Mouse (Mus musculus) testis, postnatal 14 days (tissue): ENCODE data around the gene Lck.

Source experiments
- DNase-seq: peaks from one replicate; pipeline ENCODE4 v3.0.0; 2021; ENCODE audit warnings: low spot score

Gene Lck

DNA sequence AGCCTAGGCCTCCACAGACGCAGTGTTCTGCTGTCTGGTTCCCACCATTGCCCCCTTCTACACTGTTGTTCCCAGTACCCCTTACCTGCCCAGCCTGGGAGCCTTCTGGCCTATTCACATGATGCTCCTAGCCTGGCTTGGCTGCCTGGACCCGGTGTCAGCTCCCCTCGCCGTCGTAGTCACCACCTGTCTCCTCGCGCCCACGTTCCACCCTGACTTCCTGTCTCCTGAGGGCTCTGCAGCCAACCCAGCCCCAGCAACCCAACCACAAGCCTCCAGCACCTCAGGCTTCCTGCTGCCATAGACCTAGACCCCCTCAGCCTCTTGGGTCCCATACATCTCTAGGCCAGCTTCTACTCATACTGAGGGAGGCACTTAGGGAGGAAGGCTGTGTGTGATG lies at the start of gene Lck:
Gene Lck, minus strand, starts transcription at position 212 of the 400 bp plus-strand sequence.
- DNase-seq = no peak

DNA sequence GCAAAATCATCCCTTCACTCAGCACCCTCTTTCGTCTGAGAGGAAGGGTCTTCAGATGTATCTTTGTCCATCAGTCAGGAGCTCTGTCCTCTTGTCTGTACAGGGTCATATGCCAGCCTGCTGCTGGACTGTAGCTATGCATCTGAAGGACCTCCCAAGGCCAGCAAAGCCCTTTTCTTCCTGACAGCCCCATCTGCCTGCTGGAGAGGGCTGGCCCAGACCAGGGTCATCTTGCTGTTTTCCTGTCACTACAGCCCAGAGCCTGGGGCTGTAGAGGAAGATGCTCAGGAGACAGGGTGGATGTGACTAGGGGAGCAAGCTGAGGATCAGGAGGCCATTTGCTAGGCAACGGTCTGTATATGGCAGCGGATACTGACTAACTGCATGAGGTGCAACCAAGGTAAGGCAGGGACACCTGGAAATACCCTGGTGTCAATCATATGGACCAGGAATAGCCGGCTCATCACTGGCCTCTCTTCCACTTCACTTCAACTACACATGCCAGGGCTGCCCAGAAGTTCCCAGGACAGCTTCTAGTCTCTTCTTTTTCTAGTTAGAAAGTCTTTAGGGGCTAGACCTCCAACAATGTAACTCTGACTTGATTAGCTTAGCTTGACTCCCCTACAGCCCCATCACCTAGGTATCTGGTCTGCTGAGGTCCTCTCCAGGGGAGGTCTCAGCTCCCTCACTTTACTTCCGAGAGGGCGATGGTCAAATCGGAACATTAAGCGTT lies 49.5 kb upstream of the Lck start:
- no peak for DNase-seq

DNA sequence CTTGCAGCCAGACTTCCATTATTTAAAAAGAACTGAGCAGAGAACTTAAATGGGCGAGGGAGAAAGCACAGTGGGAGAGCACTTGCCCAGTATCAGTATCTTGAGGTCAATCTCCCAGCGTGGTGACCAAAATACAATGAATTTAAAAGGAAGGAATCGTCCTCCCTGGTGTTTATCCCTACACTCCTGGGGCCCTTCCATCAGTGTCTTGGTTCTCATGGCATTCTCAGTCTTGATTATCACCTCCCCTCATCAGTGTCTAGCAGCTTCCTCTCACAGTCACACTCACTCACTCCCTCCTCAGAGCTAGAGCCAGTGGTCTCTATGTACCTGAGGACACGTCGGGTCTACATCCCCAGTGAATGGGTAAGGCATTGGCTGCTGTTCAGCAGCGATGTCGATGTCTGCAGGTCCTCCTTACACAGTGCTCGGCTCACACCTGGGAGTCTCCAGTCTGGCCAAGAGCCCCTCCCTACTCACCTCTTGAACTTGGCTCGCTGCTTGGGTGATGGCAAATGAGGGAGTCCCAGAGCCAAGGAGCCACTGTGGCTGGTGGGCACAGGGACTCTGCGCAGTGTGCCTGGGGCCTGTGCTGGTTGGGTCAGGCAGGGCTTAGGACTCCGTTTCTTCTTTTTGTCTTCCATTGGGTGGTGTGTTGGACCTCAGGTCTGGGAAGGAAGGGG lies 48.8 kb upstream of the Lck start:
- DNase-seq = no peak

- peak; percentile 68 for DNase-seq
These were observed 47.9 kb upstream of the Lck start for GRCm38 (mm10) chr4:129621283-129621841.

- DNase-seq = no peak
These were observed 47.2 kb upstream of the Lck start for GRCm38 (mm10) chr4:129620419-129621282.

- DNase-seq = peak; percentile 94
These were observed 45.6 kb upstream of the Lck start, which contains the start of gene Iqcc for GRCm38 (mm10) chr4:129618786-129619691. Iqcc (minus strand) TSS chr4:129619099.

DNA sequence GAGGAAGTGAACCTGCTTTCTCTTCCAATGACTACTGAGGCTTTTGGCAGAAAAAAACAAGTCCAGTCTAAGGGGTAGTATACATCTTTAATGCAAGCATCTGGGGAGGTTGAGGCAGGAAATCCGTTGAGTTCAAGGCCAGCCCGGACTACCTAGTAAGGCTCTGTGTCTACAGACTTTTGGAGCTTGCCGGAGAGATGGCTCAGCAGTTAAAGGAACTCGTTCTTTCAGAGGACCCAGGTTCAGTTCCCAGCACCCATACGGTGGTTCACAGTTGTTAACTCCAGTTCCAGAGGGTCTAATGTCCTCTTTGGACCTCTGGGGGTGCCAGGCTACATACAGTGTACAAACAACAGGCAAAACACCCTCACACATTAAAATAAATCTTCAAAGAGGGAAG lies 44.6 kb upstream of the Lck start:
- no peak for DNase-seq

GRCm38 (mm10) chr4:129617121-129617641 lies 43.7 kb upstream of the Lck start:
- no peak for DNase-seq

DNA sequence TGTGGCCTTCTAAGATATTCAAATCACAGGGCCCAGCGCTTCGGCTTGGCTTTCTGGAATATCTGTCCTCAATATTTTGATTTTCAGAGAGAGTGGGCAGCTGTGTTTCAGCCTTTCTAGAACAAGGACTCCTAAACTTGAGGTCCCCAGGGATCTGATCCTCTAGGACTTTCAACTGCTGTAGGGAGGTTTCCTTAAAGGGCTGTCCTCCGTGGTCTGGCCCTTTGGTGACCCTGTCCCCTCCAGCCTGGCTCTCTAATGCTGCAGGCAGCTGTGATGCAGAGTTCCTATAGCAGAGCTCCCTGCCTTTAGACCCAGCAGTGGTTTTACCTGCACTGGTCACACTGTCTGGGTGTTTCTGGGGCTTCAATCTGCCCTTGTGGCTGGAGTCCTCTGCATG lies 43.2 kb upstream of the Lck start:
- DNase-seq = no peak

DNA sequence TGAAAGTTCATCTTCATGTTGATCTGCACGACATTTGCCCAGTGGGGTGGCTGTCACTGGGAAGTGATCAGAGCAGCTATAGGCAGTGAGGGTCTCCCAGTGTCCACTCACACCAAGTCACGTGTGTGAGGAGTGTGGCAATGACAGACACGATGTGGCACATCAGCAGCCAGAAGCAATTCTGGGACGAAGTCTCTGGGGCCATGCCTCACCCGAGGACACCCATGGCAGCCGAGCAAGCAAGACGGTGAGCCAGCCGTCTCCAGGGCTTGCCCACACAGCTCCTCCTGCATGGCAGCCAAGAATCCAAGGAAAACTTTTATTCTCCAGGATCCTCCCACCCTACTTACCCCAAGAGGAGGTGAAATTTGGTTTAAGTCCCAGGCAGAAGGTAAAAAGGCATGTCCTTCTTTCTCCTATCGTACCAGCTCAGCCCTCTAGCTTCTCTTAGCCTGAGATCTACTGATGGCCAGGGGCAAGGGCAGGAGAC lies 42.4 kb upstream of the Lck start:
- no peak for DNase-seq

- DNase-seq = no peak
These were observed 40.7 kb upstream of the Lck start, which contains the start of gene Dcdc2b for GRCm38 (mm10) chr4:129614093-129614492. Dcdc2b (minus strand) TSS chr4:129614257.

DNA sequence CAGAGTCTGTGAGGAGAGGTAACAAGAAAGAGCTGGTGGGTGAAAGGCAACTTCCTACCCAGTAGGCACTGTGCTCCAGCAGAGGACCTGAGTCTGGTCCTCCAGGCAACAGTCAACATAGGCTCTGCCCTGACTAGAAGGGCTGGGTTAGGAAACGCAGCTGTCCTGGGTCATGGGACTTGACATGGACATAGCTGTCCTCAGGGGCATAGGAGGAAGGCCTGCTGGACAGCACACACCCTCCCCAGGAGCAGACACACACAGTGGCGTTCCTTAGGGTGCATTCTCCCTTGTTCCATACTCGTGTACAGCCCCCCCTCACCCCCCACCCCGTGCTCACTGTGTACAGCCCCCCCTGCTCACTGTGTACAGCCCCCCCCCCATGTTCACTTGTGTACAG lies 37.0 kb upstream of the Lck start:
- DNase-seq = no peak

DNA sequence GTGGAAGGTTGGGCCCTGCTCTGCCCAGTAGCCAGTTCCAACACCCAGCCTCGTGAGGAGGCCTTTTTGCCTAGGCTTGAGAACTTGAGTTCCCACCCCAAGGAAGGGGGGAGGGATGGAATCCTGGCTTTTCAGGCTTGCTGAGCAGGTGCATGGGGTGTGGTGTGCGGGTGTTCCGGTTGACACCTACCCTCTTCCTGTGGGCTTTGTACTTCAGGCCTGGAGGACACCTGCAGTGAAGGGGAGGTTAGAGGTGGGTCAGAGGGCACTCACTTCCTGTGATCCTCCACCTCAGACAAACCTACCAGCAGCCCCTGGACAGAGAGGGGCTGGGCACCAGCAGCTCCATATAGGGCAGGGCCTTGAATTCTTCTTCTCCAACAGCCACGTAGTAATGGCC lies 36.6 kb upstream of the Lck start:
- no peak for DNase-seq

DNA sequence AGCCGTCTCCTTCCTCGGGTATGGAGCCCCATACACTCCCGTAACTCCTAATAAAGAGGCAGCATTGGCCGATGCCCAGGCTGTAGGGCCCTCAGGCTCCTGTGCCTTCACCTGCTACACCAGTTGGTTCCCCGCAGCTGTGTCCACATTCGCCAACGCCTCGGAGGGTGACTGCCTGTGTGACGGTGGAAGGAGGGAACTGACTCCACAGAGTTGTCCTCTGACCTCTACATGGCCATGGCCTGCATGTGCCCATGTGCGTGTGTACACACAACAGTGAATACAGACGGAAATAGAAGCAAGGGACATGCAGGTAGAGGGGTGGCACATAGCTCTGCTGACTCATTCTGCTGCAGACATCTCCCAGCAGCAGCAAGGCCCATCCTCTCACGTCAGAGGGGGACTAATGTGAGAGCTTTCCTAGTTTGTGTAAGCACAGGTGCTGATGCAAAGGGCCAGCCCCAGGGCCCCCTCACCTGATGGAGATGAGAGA lies 35.7 kb upstream of the Lck start:
- DNase-seq = no peak

DNA sequence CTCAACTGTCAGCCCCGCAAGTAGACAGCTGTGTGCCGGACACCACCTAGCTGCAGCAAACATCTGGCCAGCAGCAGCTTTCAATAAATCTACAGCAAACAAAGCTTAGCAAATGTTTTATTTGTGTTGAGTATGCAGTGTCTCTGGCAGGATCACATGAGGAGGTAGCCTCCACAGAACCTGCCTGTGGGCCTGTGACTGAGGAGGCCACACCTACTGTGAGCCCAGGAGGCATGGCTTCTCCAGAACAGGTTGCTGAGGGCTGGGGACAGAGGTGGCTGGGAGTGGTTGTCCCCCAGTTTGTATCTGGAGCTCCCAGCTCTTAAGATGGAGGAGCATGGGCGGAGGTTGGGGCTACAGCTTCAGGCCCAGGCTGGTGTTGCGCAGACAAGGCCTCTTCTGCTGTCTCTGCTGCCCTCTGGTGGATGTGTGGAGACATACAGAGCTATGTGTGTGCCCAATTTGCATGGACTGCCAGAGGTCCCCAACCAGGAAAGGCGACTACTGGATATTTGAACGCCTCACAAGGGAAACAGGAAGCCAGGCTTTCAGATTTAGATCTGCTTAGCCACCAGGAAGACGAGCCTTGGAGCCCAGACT lies 35.1 kb upstream of the Lck start:
- DNase-seq = peak; percentile 63

GRCm38 (mm10) chr4:129600233-129601158 lies 27.1 kb upstream of the Lck start, which contains the start of the genes Eif3i and Tmem234:
Eif3i (minus strand) TSS chr4:129600648.
Tmem234 (plus strand) TSS chr4:129600668.
- DNase-seq = peak; percentile 89

DNA sequence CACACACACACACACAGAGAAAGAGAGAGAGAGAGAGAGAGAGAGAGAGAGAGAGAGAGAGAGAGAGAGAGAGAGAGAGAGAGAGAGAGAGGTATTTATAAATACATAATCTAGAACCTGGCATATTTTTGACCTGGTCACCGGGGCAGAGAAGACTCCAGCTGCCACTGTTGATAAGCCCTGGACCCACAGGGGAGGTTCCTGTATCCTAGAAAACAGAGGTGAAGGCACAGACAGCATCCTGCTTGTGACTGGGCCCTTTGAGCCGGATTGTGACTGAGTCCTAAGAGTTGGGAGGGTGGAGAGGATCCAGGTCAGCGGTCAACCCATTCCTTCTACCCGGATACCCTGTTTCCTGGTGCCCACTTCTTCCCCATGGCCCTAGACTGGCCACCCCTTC lies 15.4 kb upstream of the Lck start:
- no peak for DNase-seq

DNA sequence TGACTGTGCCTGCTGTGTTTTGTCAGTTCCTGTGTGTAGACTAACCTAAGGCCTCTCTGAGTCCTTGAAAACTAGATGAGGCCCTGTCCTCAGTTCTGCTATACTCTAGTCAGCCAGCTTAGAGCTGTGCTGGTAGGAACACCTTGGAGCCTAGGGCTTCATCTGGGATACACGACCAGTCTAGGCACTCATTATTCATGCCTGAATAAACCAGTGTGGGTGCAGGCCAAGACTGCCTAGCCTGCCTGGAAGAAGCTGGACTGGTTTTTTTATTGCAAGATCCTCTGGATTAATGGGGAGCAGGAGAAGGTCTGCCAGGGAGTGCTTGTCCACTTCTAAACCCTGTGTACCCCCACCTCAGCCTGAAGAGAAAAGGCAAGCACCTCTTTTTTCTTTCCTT lies 13.5 kb upstream of the Lck start:
- DNase-seq = no peak

DNA sequence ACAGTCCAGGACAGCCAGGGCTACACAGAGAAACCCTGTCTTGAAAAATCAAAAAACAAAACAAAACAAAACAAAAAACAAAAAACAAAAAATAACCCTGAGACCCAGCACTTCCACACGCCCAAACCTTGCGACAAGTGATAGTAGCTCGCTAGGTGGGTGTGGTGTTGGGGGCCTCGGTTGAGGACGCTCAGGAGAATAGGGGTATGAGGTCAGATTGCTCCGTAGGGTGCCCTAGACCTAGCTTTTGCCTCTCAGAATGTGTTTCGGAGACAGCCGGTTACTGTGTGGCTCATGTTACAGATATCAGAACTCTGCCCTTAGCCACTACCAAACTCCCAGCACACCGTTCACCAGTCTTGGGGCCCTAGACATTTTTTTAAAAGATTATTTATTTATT lies 12.3 kb upstream of the Lck start:
- no peak for DNase-seq
